Mouse (Mus musculus): ENCODE data around the gene Iqch.
"Not testable (repeated sequence)": the region's sequence is repeated elsewhere in the genome, so short reads cannot be mapped to it uniquely, and the experiment has no call there.

- not testable (repeated sequence) for TF ChIP-seq CTCF (IDR thresholded peaks at IDR 0.05; ENCODE audit: low read depth, low read length); POLR2A (IDR thresholded peaks at IDR 0.05; ENCODE audit: extremely low read depth, insufficient read depth, low read length)
Measured at GRCm38 (mm10) chr9:63550701-63551100, 51.6 kb downstream of the Iqch start.

All from liver, adult 2 months (tissue).